Mouse (Mus musculus): Measurements from ENCODE around the gene Ms4a8a. TPM values are rescaled to one million over a fixed set of nuclear protein-coding genes. Genes with fewer than 3 reads are reported as not detected.

The Ms4a8a gene
- 0.23 and 0.50 TPM in 2 replicates for polyA plus RNA-seq (2015; fragmentation: Nextera tagmentation; extraction: Ambion mirVana)

GRCm38 (mm10) chr19:11080934-11081333, at the start of gene Ms4a8a:
Ms4a8a (minus strand) TSS chr19:11081102.

DNA sequence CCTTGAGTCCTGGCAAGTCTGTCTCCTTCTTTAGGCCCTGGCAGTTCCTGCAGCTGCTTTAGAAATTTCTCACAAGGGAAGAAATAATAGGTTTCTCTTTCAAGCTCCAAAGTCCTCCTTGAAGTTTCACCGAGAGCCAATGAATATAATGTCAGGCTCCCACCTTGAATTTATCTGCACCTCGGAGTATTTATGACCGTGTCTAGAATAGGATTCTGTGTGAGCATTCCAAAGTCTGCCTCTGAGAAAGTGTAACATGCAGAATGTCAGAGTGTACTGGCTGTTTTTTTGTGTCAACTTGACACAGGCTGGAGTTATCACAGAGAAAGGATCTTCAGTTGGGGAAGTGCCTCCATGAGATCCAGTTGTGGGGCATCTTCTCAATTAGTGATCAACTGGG, 63.0 kb downstream of the Ms4a8a start, which contains the start of gene Ms4a18:
Gene Ms4a18, minus strand, starts transcription at position 141 of the 400 bp plus-strand sequence.

Other genes starting within 250 kb of the Ms4a8a start
- gene Slc15a3, start 241.4 kb downstream of the Ms4a8a start, polyA plus RNA-seq (2015; fragmentation: Nextera tagmentation; extraction: Ambion mirVana) = 0.80 and 1.6 TPM in 2 replicates
- 25.0 and 26.9 TPM in 2 replicates for gene Tmem132a, start 211.2 kb downstream of the Ms4a8a start, polyA plus RNA-seq (2015; fragmentation: Nextera tagmentation; extraction: Ambion mirVana)
- gene Tmem109, start 199.1 kb downstream of the Ms4a8a start, polyA plus RNA-seq (2015; fragmentation: Nextera tagmentation; extraction: Ambion mirVana) = 74.4 and 98.8 TPM in 2 replicates
- 26.1 and 41.2 TPM in 2 replicates for gene Prpf19, start 185.9 kb downstream of the Ms4a8a start, polyA plus RNA-seq (2015; fragmentation: Nextera tagmentation; extraction: Ambion mirVana)
- not detected in 2 replicates for gene Zp1, start 160.5 kb downstream of the Ms4a8a start, polyA plus RNA-seq (2015; fragmentation: Nextera tagmentation; extraction: Ambion mirVana)
- not detected in 2 replicates for gene Ptgdr2, start 143.9 kb downstream of the Ms4a8a start, polyA plus RNA-seq (2015; fragmentation: Nextera tagmentation; extraction: Ambion mirVana)
- 10.8 and 19.5 TPM in 2 replicates for gene Ccdc86, start 131.8 kb downstream of the Ms4a8a start, polyA plus RNA-seq (2015; fragmentation: Nextera tagmentation; extraction: Ambion mirVana)
- 21.2 and 34.7 TPM in 2 replicates for gene Ms4a10, start 106.4 kb downstream of the Ms4a8a start, polyA plus RNA-seq (2015; fragmentation: Nextera tagmentation; extraction: Ambion mirVana)
- gene Ms4a15, start 87.9 kb downstream of the Ms4a8a start, polyA plus RNA-seq (2015; fragmentation: Nextera tagmentation; extraction: Ambion mirVana) = 0.06 and 0.37 TPM in 2 replicates
- gene Ms4a18, start 63.1 kb downstream of the Ms4a8a start, polyA plus RNA-seq (2015; fragmentation: Nextera tagmentation; extraction: Ambion mirVana) = not detected in 2 replicates
- not detected in 2 replicates for gene 1700017D01Rik, start 49.8 kb upstream of the Ms4a8a start, polyA plus RNA-seq (2015; fragmentation: Nextera tagmentation; extraction: Ambion mirVana)
- gene 1700025F22Rik, start 84.2 kb upstream of the Ms4a8a start, polyA plus RNA-seq (2015; fragmentation: Nextera tagmentation; extraction: Ambion mirVana) = not detected in 2 replicates
- not detected in 2 replicates for gene Ms4a13, start 115.6 kb upstream of the Ms4a8a start, polyA plus RNA-seq (2015; fragmentation: Nextera tagmentation; extraction: Ambion mirVana)
- not detected in 2 replicates for gene Ms4a12, start 151.3 kb upstream of the Ms4a8a start, polyA plus RNA-seq (2015; fragmentation: Nextera tagmentation; extraction: Ambion mirVana)
- gene Ms4a1, start 185.1 kb upstream of the Ms4a8a start, polyA plus RNA-seq (2015; fragmentation: Nextera tagmentation; extraction: Ambion mirVana) = 0.60 and 1.1 TPM in 2 replicates
- gene Ms4a5, start 202.8 kb upstream of the Ms4a8a start, polyA plus RNA-seq (2015; fragmentation: Nextera tagmentation; extraction: Ambion mirVana) = not detected in 2 replicates
- gene Ms4a14, start 233.4 kb upstream of the Ms4a8a start, polyA plus RNA-seq (2015; fragmentation: Nextera tagmentation; extraction: Ambion mirVana) = 0.05 and 0.15 TPM in 2 replicates